Mouse (Mus musculus): ENCODE results near the gene Plcg2. TPM values are rescaled to one million over a fixed set of nuclear protein-coding genes. Genes with fewer than 3 reads are reported as not detected.

Plcg2 gene
- polyA plus RNA-seq, 1 experiment from 2014 or later = 0.50 TPM

- no peak overlapping the region for H3K9ac ChIP-seq (replicated peaks; ENCODE audit: low read depth, low read length)
- no peaks in the 10 kb centered on the region for H3K27me3 ChIP-seq (ENCODE audit: control insufficient read depth, insufficient read depth, low read length)
- H3K27ac ChIP-seq (ENCODE audit: low read depth, low read length) = no peak overlapping the region
- WGBS = 97% methylated on average over 9 of the region's 9 CpGs
- no peak overlapping the region for H3K4me2 ChIP-seq (ENCODE audit: low read depth, low read length)
- H3K4me3 ChIP-seq (ENCODE audit: low read depth, low read length) = no peak overlapping the region
- H3K36me3 ChIP-seq (ENCODE audit: control insufficient read depth, insufficient read depth, low read length) = no peaks in the 10 kb centered on the region
- no peaks in the 10 kb centered on the region for H3K9me3 ChIP-seq (ENCODE audit: control insufficient read depth, low read length)
- ATAC-seq (ENCODE audit: low read depth) = no peak
- no peaks in the 10 kb centered on the region for H3K4me1 ChIP-seq (ENCODE audit: control insufficient read depth, insufficient read depth, low read length)
Measured at GRCm38 (mm10) chr8:117479996-117480395, 18.1 kb upstream of the Plcg2 start.

- Histone ChIP-seq H3K27me3 (ENCODE audit: control insufficient read depth, insufficient read depth, low read length) (no peaks in the 10 kb centered on the region), H3K36me3 (ENCODE audit: control insufficient read depth, insufficient read depth, low read length) (no peaks in the 10 kb centered on the region), H3K4me2 (ENCODE audit: low read depth, low read length) (no peak overlapping the region), H3K27ac (ENCODE audit: low read depth, low read length) (no peak overlapping the region), H3K4me1 (ENCODE audit: control insufficient read depth, insufficient read depth, low read length) (no peaks in the 10 kb centered on the region), H3K9ac (replicated peaks; ENCODE audit: low read depth, low read length) (no peak overlapping the region), H3K9me3 (ENCODE audit: control insufficient read depth, low read length) (no peaks in the 10 kb centered on the region), H3K4me3 (ENCODE audit: low read depth, low read length) (no peak overlapping the region)
- ATAC-seq (ENCODE audit: low read depth) = no peak
- WGBS = 75% methylated on average over 5 of the region's 5 CpGs
Measured at GRCm38 (mm10) chr8:117480516-117480915, 17.6 kb upstream of the Plcg2 start.

- Histone ChIP-seq H3K27me3 (ENCODE audit: control insufficient read depth, insufficient read depth, low read length) (no peaks in the 10 kb centered on the region), H3K36me3 (ENCODE audit: control insufficient read depth, insufficient read depth, low read length) (no peaks in the 10 kb centered on the region), H3K4me3 (ENCODE audit: low read depth, low read length) (no peak overlapping the region), H3K9ac (replicated peaks; ENCODE audit: low read depth, low read length) (no peak overlapping the region), H3K4me1 (ENCODE audit: control insufficient read depth, insufficient read depth, low read length) (no peaks in the 10 kb centered on the region), H3K9me3 (ENCODE audit: control insufficient read depth, low read length) (no peaks in the 10 kb centered on the region), H3K4me2 (ENCODE audit: low read depth, low read length) (no peak overlapping the region), H3K27ac (ENCODE audit: low read depth, low read length) (no peak overlapping the region)
- WGBS = 89% methylated on average over 5 of the region's 5 CpGs
- no peak for ATAC-seq (ENCODE audit: low read depth)
Measured at GRCm38 (mm10) chr8:117481830-117482229, 16.3 kb upstream of the Plcg2 start.

GRCm38 (mm10) chr8:117484731-117485130 lies 13.4 kb upstream of the Plcg2 start:
- Histone ChIP-seq H3K36me3 (ENCODE audit: control insufficient read depth, insufficient read depth, low read length) (no peaks in the 10 kb centered on the region), H3K27ac (ENCODE audit: low read depth, low read length) (no peak overlapping the region), H3K4me2 (ENCODE audit: low read depth, low read length) (no peak overlapping the region), H3K9me3 (ENCODE audit: control insufficient read depth, low read length) (no peaks in the 10 kb centered on the region), H3K9ac (replicated peaks; ENCODE audit: low read depth, low read length) (no peak overlapping the region), H3K4me3 (ENCODE audit: low read depth, low read length) (no peak overlapping the region), H3K4me1 (ENCODE audit: control insufficient read depth, insufficient read depth, low read length) (no peaks in the 10 kb centered on the region), H3K27me3 (ENCODE audit: control insufficient read depth, insufficient read depth, low read length) (no peaks in the 10 kb centered on the region)
- no peak for ATAC-seq (ENCODE audit: low read depth)
- WGBS = 88% methylated on average over 8 of the region's 8 CpGs

GRCm38 (mm10) chr8:117485316-117485715 lies 12.8 kb upstream of the Plcg2 start:
- ATAC-seq (ENCODE audit: low read depth) = no peak
- WGBS = 87% methylated on average over 1 of the region's 1 CpGs
- Histone ChIP-seq H3K9ac (replicated peaks; ENCODE audit: low read depth, low read length) (no peak overlapping the region), H3K4me2 (ENCODE audit: low read depth, low read length) (no peak overlapping the region), H3K27me3 (ENCODE audit: control insufficient read depth, insufficient read depth, low read length) (no peaks in the 10 kb centered on the region), H3K27ac (ENCODE audit: low read depth, low read length) (no peak overlapping the region), H3K4me1 (ENCODE audit: control insufficient read depth, insufficient read depth, low read length) (no peaks in the 10 kb centered on the region), H3K36me3 (ENCODE audit: control insufficient read depth, insufficient read depth, low read length) (no peaks in the 10 kb centered on the region), H3K4me3 (ENCODE audit: low read depth, low read length) (no peak overlapping the region), H3K9me3 (ENCODE audit: control insufficient read depth, low read length) (no peaks in the 10 kb centered on the region)

- ATAC-seq (ENCODE audit: low read depth) = no peak
- Histone ChIP-seq H3K9ac (replicated peaks; ENCODE audit: low read depth, low read length) (no peak overlapping the region), H3K27me3 (ENCODE audit: control insufficient read depth, insufficient read depth, low read length) (no peaks in the 10 kb centered on the region), H3K36me3 (ENCODE audit: control insufficient read depth, insufficient read depth, low read length) (no peaks in the 10 kb centered on the region), H3K27ac (ENCODE audit: low read depth, low read length) (no peak overlapping the region), H3K4me1 (ENCODE audit: control insufficient read depth, insufficient read depth, low read length) (no peaks in the 10 kb centered on the region), H3K4me3 (ENCODE audit: low read depth, low read length) (no peak overlapping the region), H3K9me3 (ENCODE audit: control insufficient read depth, low read length) (no peaks in the 10 kb centered on the region), H3K4me2 (ENCODE audit: low read depth, low read length) (no peak overlapping the region)
- WGBS = 80% methylated on average over 10 of the region's 10 CpGs
Measured at GRCm38 (mm10) chr8:117488246-117489005, 9.7 kb upstream of the Plcg2 start.

- Histone ChIP-seq H3K4me3 (ENCODE audit: low read depth, low read length) (no peak overlapping the region), H3K27ac (ENCODE audit: low read depth, low read length) (no peak overlapping the region), H3K4me2 (ENCODE audit: low read depth, low read length) (no peak overlapping the region), H3K4me1 (ENCODE audit: control insufficient read depth, insufficient read depth, low read length) (peaks cover 5% of the 10 kb centered on the region; the same call in 1 of the 2 replicates), H3K36me3 (ENCODE audit: control insufficient read depth, insufficient read depth, low read length) (no peaks in the 10 kb centered on the region), H3K9ac (replicated peaks; ENCODE audit: low read depth, low read length) (no peak overlapping the region), H3K9me3 (ENCODE audit: control insufficient read depth, low read length) (no peaks in the 10 kb centered on the region), H3K27me3 (ENCODE audit: control insufficient read depth, insufficient read depth, low read length) (peaks cover 6% of the 10 kb centered on the region)
- no peak for ATAC-seq (ENCODE audit: low read depth)
- WGBS = 11% methylated on average over 9 of the region's 9 CpGs
Measured at GRCm38 (mm10) chr8:117493543-117493942, 4.5 kb upstream of the Plcg2 start.

- no peak overlapping the region for H3K27ac ChIP-seq (ENCODE audit: low read depth, low read length)
- no peak for ATAC-seq (ENCODE audit: low read depth)
- no peaks in the 10 kb centered on the region for H3K9me3 ChIP-seq (ENCODE audit: control insufficient read depth, low read length)
- H3K4me2 ChIP-seq (ENCODE audit: low read depth, low read length) = no peak overlapping the region
- H3K4me3 ChIP-seq (ENCODE audit: low read depth, low read length) = no peak overlapping the region
- no peak overlapping the region for H3K9ac ChIP-seq (replicated peaks; ENCODE audit: low read depth, low read length)
- H3K4me1 ChIP-seq (ENCODE audit: control insufficient read depth, insufficient read depth, low read length) = peaks cover 5% of the 10 kb centered on the region; the same call in 1 of the 2 replicates
- WGBS = 85% methylated on average over 2 of the region's 2 CpGs
- no peaks in the 10 kb centered on the region for H3K36me3 ChIP-seq (ENCODE audit: control insufficient read depth, insufficient read depth, low read length)
- H3K27me3 ChIP-seq (ENCODE audit: control insufficient read depth, insufficient read depth, low read length) = peaks cover 9% of the 10 kb centered on the region
Measured at GRCm38 (mm10) chr8:117494874-117495273, 3.2 kb upstream of the Plcg2 start.

- no peak overlapping the region for H3K9ac ChIP-seq (replicated peaks; ENCODE audit: low read depth, low read length)
- H3K27ac ChIP-seq (ENCODE audit: low read depth, low read length) = no peak overlapping the region
- no peaks in the 10 kb centered on the region for H3K9me3 ChIP-seq (ENCODE audit: control insufficient read depth, low read length)
- H3K36me3 ChIP-seq (ENCODE audit: control insufficient read depth, insufficient read depth, low read length) = no peaks in the 10 kb centered on the region
- 7% methylated on average over 20 of the region's 20 CpGs for WGBS
- ATAC-seq (ENCODE audit: low read depth) = no peak
- peaks cover 5% of the 10 kb centered on the region; the same call in 1 of the 2 replicates for H3K4me1 ChIP-seq (ENCODE audit: control insufficient read depth, insufficient read depth, low read length)
- peaks cover 9% of the 10 kb centered on the region for H3K27me3 ChIP-seq (ENCODE audit: control insufficient read depth, insufficient read depth, low read length)
- peak overlapping the region; percentile 99 for H3K4me2 ChIP-seq (ENCODE audit: low read depth, low read length)
- peak overlapping the region; percentile 42 for H3K4me3 ChIP-seq (ENCODE audit: low read depth, low read length)
Measured at GRCm38 (mm10) chr8:117498915-117499540, 937 bp downstream of the Plcg2 start.
